Mouse (Mus musculus) forebrain, embryonic 15.5 days (tissue): ENCODE measurements around the gene Hdlbp. TPM values are rescaled to one million over a fixed set of nuclear protein-coding genes. Genes with fewer than 3 reads are reported as not detected.
"Not testable (repeated sequence)": the region's sequence is repeated elsewhere in the genome, so short reads cannot be mapped to it uniquely, and the experiment has no call there.

Source experiments
- ATAC-seq: fragments of 200-750 bp; cut with Nextera tagmentation; replicated peaks from 2 replicates; pipeline ENCODE4 v1.8.0; 2017; ENCODE audit warnings: mild to moderate bottlenecking, moderate TSS enrichment, moderate library complexity
- H3K27ac ChIP-seq: fragments of 300-500 bp; sonication (generic); replicated peaks from 2 replicates; pipeline ENCODE4 v1.5.1; 2015; ENCODE audit warnings: mild to moderate bottlenecking, inconsistent platforms
- H3K27me3 ChIP-seq: fragments of 300-500 bp; sonication (generic); 2 replicates; pipeline ENCODE4 v1.6.1; 2015; ENCODE audit warnings: inconsistent platforms
- H3K36me3 ChIP-seq: fragments of 300-500 bp; sonication (generic); 2 replicates; pipeline ENCODE4 v1.6.1; 2015; ENCODE audit warnings: mild to moderate bottlenecking, inconsistent platforms
- H3K4me1 ChIP-seq: fragments of 300-500 bp; sonication (generic); 2 replicates; pipeline ENCODE4 v1.6.1; 2015; ENCODE audit warnings: inconsistent platforms
- H3K4me2 ChIP-seq: fragments of 300-500 bp; sonication (generic); replicated peaks from 2 replicates; pipeline ENCODE4 v1.6.1; 2015; ENCODE audit warnings: mild to moderate bottlenecking, inconsistent platforms
- H3K4me3 ChIP-seq: fragments of 300-500 bp; sonication (generic); 2 replicates; pipeline ENCODE4 v1.5.1; 2015; ENCODE audit warnings: mild to moderate bottlenecking, inconsistent platforms
- H3K9ac ChIP-seq: fragments of 300-500 bp; sonication (generic); replicated peaks from 2 replicates; pipeline ENCODE4 v1.6.1; 2015; ENCODE audit warnings: mild to moderate bottlenecking, inconsistent platforms
- H3K9me3 ChIP-seq: fragments of 300-500 bp; sonication (generic); 2 replicates; pipeline ENCODE4 v1.6.1; 2016; ENCODE audit warnings: inconsistent platforms
- WGBS: fragments of 180-500 bp; shearing (Covaris S2); methylation state at CpG from one replicate; pipeline ENCODE4 v1.1.7; 2015; ENCODE audit warnings: mixed read lengths; 5-methylcytosine and 5-hydroxymethylcytosine counted together
- polyA plus RNA-seq: library from polyadenylated mRNA; unstranded; fragments of >200 nt; fragmentation: Nextera tagmentation; extraction: Ambion mirVana; gene quantifications from 2 replicates; pipeline ENCODE4 v1.2.1, GENCODE M21; 2015

The Hdlbp gene
- polyA plus RNA-seq = 61.1 and 66.5 TPM in 2 replicates

- Histone ChIP-seq H3K27me3 (no peaks in the 10 kb centered on the region), H3K4me1 (peaks cover 36% of the 10 kb centered on the region), H3K27ac (peak within 1 kb of the TSS; percentile 91), H3K36me3 (no peaks in the 10 kb centered on the region; the same call in 1 of the 2 replicates), H3K4me3 (peak within 1 kb of the TSS; percentile 85), H3K9me3 (no peaks in the 10 kb centered on the region), H3K4me2 (peak within 1 kb of the TSS; percentile 64), H3K9ac (peak within 1 kb of the TSS; percentile 77)
- ATAC-seq = peak; percentile 95
- WGBS = under 1% methylated on average over 74 of the region's 74 CpGs
Measured at GRCm38 (mm10) chr1:93478586-93479475, at the start of gene Hdlbp. Hdlbp (minus strand) TSS chr1:93478815.

- 71% methylated on average over 1 of the region's 1 CpGs for WGBS
- Histone ChIP-seq H3K9me3 (no peaks in the 10 kb centered on the region), H3K36me3 (no peaks in the 10 kb centered on the region), H3K9ac (no peak overlapping the region), H3K4me3 (no peak overlapping the region), H3K27me3 (no peaks in the 10 kb centered on the region), H3K4me1 (no peaks in the 10 kb centered on the region), H3K4me2 (no peak overlapping the region), H3K27ac (no peak overlapping the region)
- ATAC-seq = no peak
Measured at GRCm38 (mm10) chr1:93522325-93522724, 43.7 kb upstream of the Hdlbp start.

GRCm38 (mm10) chr1:93521491-93521890 is 42.9 kb upstream of the Hdlbp start:
- Histone ChIP-seq H3K9me3 (no peaks in the 10 kb centered on the region), H3K4me1 (no peaks in the 10 kb centered on the region), H3K27me3 (no peaks in the 10 kb centered on the region), H3K27ac (no peak overlapping the region), H3K36me3 (no peaks in the 10 kb centered on the region), H3K9ac (no peak overlapping the region), H3K4me3 (no peak overlapping the region), H3K4me2 (no peak overlapping the region)
- 90% methylated on average over 2 of the region's 2 CpGs for WGBS
- no peak for ATAC-seq

GRCm38 (mm10) chr1:93513221-93513620 is 34.6 kb upstream of the Hdlbp start:
- Histone ChIP-seq H3K9me3 (no peaks in the 10 kb centered on the region), H3K27me3 (no peaks in the 10 kb centered on the region), H3K4me2 (no peak overlapping the region), H3K27ac (no peak overlapping the region), H3K36me3 (peaks cover 14% of the 10 kb centered on the region), H3K4me1 (peaks cover 19% of the 10 kb centered on the region), H3K4me3 (no peak overlapping the region), H3K9ac (no peak overlapping the region)
- WGBS = 78% methylated on average over 14 of the region's 14 CpGs
- ATAC-seq = no peak

GRCm38 (mm10) chr1:93512351-93512690 is 33.7 kb upstream of the Hdlbp start:
- H3K27me3 ChIP-seq = no peaks in the 10 kb centered on the region
- peak overlapping the region; percentile 78 for H3K9ac ChIP-seq
- peak overlapping the region; percentile 67 for H3K27ac ChIP-seq
- H3K4me2 ChIP-seq = peak overlapping the region; percentile 94
- H3K9me3 ChIP-seq = no peaks in the 10 kb centered on the region
- 0% methylated on average over 15 of the region's 15 CpGs for WGBS
- peak; percentile 69 for ATAC-seq
- H3K36me3 ChIP-seq = peaks cover 20% of the 10 kb centered on the region
- peaks cover 19% of the 10 kb centered on the region for H3K4me1 ChIP-seq
- H3K4me3 ChIP-seq = peak overlapping the region; percentile 90

- peaks cover 19% of the 10 kb centered on the region for H3K4me1 ChIP-seq
- peak within 1 kb of the TSS; percentile 78 for H3K9ac ChIP-seq
- WGBS = under 1% methylated on average over 64 of the region's 71 CpGs
- no peaks in the 10 kb centered on the region for H3K9me3 ChIP-seq
- peak; percentile 98 for ATAC-seq
- H3K27me3 ChIP-seq = no peaks in the 10 kb centered on the region
- peak within 1 kb of the TSS; percentile 67 for H3K27ac ChIP-seq
- peak within 1 kb of the TSS; percentile 94 for H3K4me2 ChIP-seq
- peaks cover 21% of the 10 kb centered on the region for H3K36me3 ChIP-seq
- peak within 1 kb of the TSS; percentile 90 for H3K4me3 ChIP-seq
Measured at GRCm38 (mm10) chr1:93511585-93512350, 33.2 kb upstream of the Hdlbp start, which contains the start of gene Farp2. Farp2 (plus strand) TSS chr1:93512079.

GRCm38 (mm10) chr1:93508576-93508975 is 30.0 kb upstream of the Hdlbp start:
- not testable (repeated sequence) for H3K9me3 ChIP-seq, H3K9ac ChIP-seq, ATAC-seq, H3K4me2 ChIP-seq, H3K27ac ChIP-seq, H3K27me3 ChIP-seq, H3K4me3 ChIP-seq
- H3K36me3 ChIP-seq = peaks cover 46% of the 10 kb centered on the region
- peaks cover 19% of the 10 kb centered on the region for H3K4me1 ChIP-seq
- 14% methylated on average over 1 of the region's 1 CpGs for WGBS

GRCm38 (mm10) chr1:93506944-93507676 is 28.5 kb upstream of the Hdlbp start:
- Histone ChIP-seq H3K9ac (no peak overlapping the region), H3K27ac (no peak overlapping the region), H3K36me3 (peaks cover 57% of the 10 kb centered on the region), H3K4me2 (no peak overlapping the region), H3K4me3 (no peak overlapping the region), H3K9me3 (no peaks in the 10 kb centered on the region), H3K4me1 (peaks cover 6% of the 10 kb centered on the region), H3K27me3 (no peaks in the 10 kb centered on the region)
- 50% methylated on average over 10 of the region's 10 CpGs for WGBS
- peak; percentile 29 for ATAC-seq

- ATAC-seq = no peak
Measured at GRCm38 (mm10) chr1:93495312-93495711, 16.7 kb upstream of the Hdlbp start.

GRCm38 (mm10) chr1:93486302-93486701 is 7.7 kb upstream of the Hdlbp start:
- 92% methylated on average over 3 of the region's 3 CpGs for WGBS
- H3K9ac ChIP-seq, H3K4me2 ChIP-seq, H3K9me3 ChIP-seq, H3K27ac ChIP-seq, H3K36me3 ChIP-seq, H3K4me1 ChIP-seq, H3K4me3 ChIP-seq, ATAC-seq, H3K27me3 ChIP-seq: not testable (repeated sequence)

More at GRCm38 (mm10) chr1:93495312-93495711, 16.7 kb upstream of the Hdlbp start:
- Histone ChIP-seq H3K27me3 (no peaks in the 10 kb centered on the region), H3K4me3 (no peak overlapping the region), H3K9me3 (no peaks in the 10 kb centered on the region), H3K9ac (no peak overlapping the region), H3K27ac (no peak overlapping the region), H3K4me2 (no peak overlapping the region), H3K4me1 (no peaks in the 10 kb centered on the region), H3K36me3 (peaks cover 47% of the 10 kb centered on the region)
- 89% methylated on average over 3 of the region's 3 CpGs for WGBS

- H3K27ac ChIP-seq = peak overlapping the region; percentile 91
- no peak for ATAC-seq
- H3K9me3 ChIP-seq = no peaks in the 10 kb centered on the region
- H3K4me2 ChIP-seq = peak overlapping the region; percentile 64
- no peaks in the 10 kb centered on the region; the same call in 1 of the 2 replicates for H3K36me3 ChIP-seq
- H3K27me3 ChIP-seq = no peaks in the 10 kb centered on the region
- peak overlapping the region; percentile 77 for H3K9ac ChIP-seq
- 6% methylated on average over 23 of the region's 23 CpGs for WGBS
- H3K4me1 ChIP-seq = peaks cover 36% of the 10 kb centered on the region
- H3K4me3 ChIP-seq = peak overlapping the region; percentile 85
Measured at GRCm38 (mm10) chr1:93479476-93480083, 965 bp upstream of the Hdlbp start.
